In the genomic region with DNA sequence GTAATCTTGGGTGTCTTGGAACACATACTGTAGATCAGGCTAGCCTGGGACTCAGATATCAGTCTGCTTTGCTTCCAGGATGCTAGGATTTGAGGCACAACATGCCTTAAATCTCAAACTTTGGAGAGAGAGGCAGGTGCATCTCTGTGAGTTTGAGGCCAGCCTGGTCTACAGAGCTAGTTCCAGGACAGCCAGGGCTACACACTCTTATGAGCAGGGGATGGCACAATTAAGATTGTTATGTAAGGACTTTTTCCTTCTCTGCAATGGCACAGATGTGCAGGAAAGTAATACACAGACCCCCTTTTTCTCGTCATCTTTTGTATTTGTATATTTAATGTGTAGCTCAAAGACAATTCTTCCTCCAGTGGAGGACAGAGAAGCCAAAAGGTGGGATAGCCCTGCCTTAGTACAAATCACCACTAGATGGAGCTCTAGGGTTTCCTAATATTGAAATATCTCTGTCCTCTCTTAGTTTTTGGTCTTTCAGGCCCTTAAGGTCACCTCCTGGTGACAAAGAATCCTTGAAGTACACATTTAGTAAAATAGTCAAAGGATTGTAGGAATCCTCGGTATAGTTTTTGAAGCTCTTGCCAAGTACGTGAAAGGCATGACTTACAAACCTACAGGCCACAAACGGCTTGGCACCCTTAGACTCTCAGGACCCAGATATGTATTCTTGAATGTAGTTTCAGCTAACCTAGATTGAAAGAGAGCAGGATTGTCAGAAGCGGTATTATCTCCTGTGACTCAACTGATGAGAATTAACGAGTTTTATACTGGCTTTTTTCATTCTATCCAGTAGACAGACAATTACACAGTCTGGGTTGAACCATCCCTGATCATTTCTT, we compare ENCODE assay signal across 8 mouse cellular contexts. TPM values are rescaled to one million over a fixed set of nuclear protein-coding genes. Genes with fewer than 3 reads are reported as not detected.
DNase-seq lines count a peak whose midpoint lies in the region; ATAC-seq and TF ChIP-seq lines count a peak whose summit lies in the region.

No protein-coding gene starts in this region.

- peak; percentile 33 for DNase-seq in adrenal gland, postnatal 14 days
- DNase-seq in adrenal gland, postnatal 25 days: no peak
- DNase-seq in left cerebral cortex, postnatal 25 days (ENCODE audit: low spot score in 2 of 2): peak; percentile 27 to 49
- DNase-seq in left cerebral cortex, postnatal 4 days: no peak
- DNase-seq in brain, embryonic 14.5 days (ENCODE audit: low read depth): peak; percentile 49
- DNase-seq in hindbrain, embryonic 14.5 days (ENCODE audit: low spot score): peak; percentile 78
- no peak for DNase-seq in frontal cortex, postnatal 14 days (ENCODE audit: low spot score in 2 of 2)

- intact Hi-C loops in left cerebral cortex, postnatal 25 days (cut with DNase I): loop anchor here (1.0 to 10.0 kb wide), 2 partner anchors 39 to 198 kb away; no protein-coding TSS in a partner anchor
- intact Hi-C loops in left cerebral cortex, postnatal 4 days (cut with DNase I): loop anchor here (5.0 kb wide), 1 partner anchor 36 kb away; no protein-coding TSS in a partner anchor

- no peaks in the 10 kb centered on the region for H3K36me3 ChIP-seq in hindbrain, embryonic 14.5 days (replicated peaks; ENCODE audit: control insufficient read depth, insufficient read depth)

- H3K9ac ChIP-seq in hindbrain, embryonic 14.5 days: no peak overlapping the region

- ATAC-seq in hindbrain, embryonic 14.5 days (ENCODE audit: low FRiP score): peak; percentile 53; the same call in 1 of the 2 replicates
- peak; percentile 89 for ATAC-seq in megakaryocyte-erythroid progenitor cell, adult 5-6 weeks (replicated peaks; ENCODE audit: low FRiP score, low TSS enrichment, poor library complexity, severe bottlenecking)

- H3K4me1 ChIP-seq in hindbrain, embryonic 14.5 days (replicated peaks; ENCODE audit: control insufficient read depth, insufficient read depth, low read length): no peaks in the 10 kb centered on the region

- TF ChIP-seq POLR2A in brain, embryonic 14.5 days (IDR thresholded peaks at IDR 0.05; ENCODE audit: borderline replicate concordance, extremely low read depth, insufficient read depth, insufficient read length, poor library complexity, severe bottlenecking): no peak

- no peak overlapping the region for H3K4me3 ChIP-seq in hindbrain, embryonic 14.5 days (replicated peaks; ENCODE audit: low read length)

- H3K27ac ChIP-seq in hindbrain, embryonic 14.5 days: no peak overlapping the region

- WGBS in hindbrain, embryonic 14.5 days: 38% methylated on average over 6 of the region's 6 CpGs

- TF ChIP-seq CTCF in brain, embryonic 14.5 days (IDR thresholded peaks at IDR 0.05; ENCODE audit: borderline replicate concordance, extremely low read depth, insufficient read depth, insufficient read length): peak; percentile 65

- no peaks in the 10 kb centered on the region for H3K9me3 ChIP-seq in hindbrain, embryonic 14.5 days (ENCODE audit: control insufficient read depth, low read length)

- H3K4me2 ChIP-seq in hindbrain, embryonic 14.5 days (replicated peaks): no peak overlapping the region

- no peaks in the 10 kb centered on the region for H3K27me3 ChIP-seq in hindbrain, embryonic 14.5 days (ENCODE audit: control insufficient read depth, insufficient read depth, low read length)

RNA-seq across cellular contexts. Expression of gene Nqo2, which starts 7.7 kb away (rescaled TPM):
- 39.0 and 51.5 TPM in 2 replicates for total RNA-seq in adrenal gland, postnatal 14 days (2021)
- 61.7 and 75.1 TPM in 2 replicates for total RNA-seq in adrenal gland, postnatal 25 days (2021)
- 1 to 10 TPM; 5.5 to 6.2 TPM for total RNA-seq in left cerebral cortex, postnatal 25 days (2021)
- 1 to 10 TPM; 3.2 to 3.3 TPM for total RNA-seq in left cerebral cortex, postnatal 4 days (2021)
- polyA plus RNA-seq in brain, embryonic 14.5 days (2012; rRNA removed): 3.6 and 4.6 TPM in 2 replicates
- 8.6 and 10.7 TPM in 2 replicates for polyA plus RNA-seq in hindbrain, embryonic 14.5 days (2014; fragmentation: Nextera tagmentation; extraction: Ambion mirVana)
- 15.8 and 26.2 TPM in 2 replicates for total RNA-seq in megakaryocyte-erythroid progenitor cell, adult 5-6 weeks (2014; fragmentation: Nextera tagmentation)
- total RNA-seq in megakaryocyte-erythroid progenitor cell, adult 5-6 weeks (2017): 30.6 and 31.5 TPM in 2 replicates

RNA-seq across cellular contexts. Expression of gene Ripk1, which starts 45.4 kb away (rescaled TPM):
- total RNA-seq in adrenal gland, postnatal 14 days (2021): 29.5 and 31.4 TPM in 2 replicates
- total RNA-seq in adrenal gland, postnatal 25 days (2021): 35.0 and 35.3 TPM in 2 replicates
- 1 to 10 TPM; 5.6 to 7.1 TPM for total RNA-seq in left cerebral cortex, postnatal 25 days (2021)
- total RNA-seq in left cerebral cortex, postnatal 4 days (2021): 10 to 100 TPM; 11.7 to 12.7 TPM
- 3.1 and 4.5 TPM in 2 replicates for polyA plus RNA-seq in brain, embryonic 14.5 days (2012; rRNA removed)
- polyA plus RNA-seq in hindbrain, embryonic 14.5 days (2014; fragmentation: Nextera tagmentation; extraction: Ambion mirVana): 6.5 and 8.2 TPM in 2 replicates
- total RNA-seq in megakaryocyte-erythroid progenitor cell, adult 5-6 weeks (2014; fragmentation: Nextera tagmentation): 18.8 and 24.6 TPM in 2 replicates
- total RNA-seq in megakaryocyte-erythroid progenitor cell, adult 5-6 weeks (2017): 36.3 and 36.9 TPM in 2 replicates

RNA-seq across cellular contexts. Expression of gene Serpinb6a, which starts 45.8 kb away (rescaled TPM):
- 214 and 236 TPM in 2 replicates for total RNA-seq in adrenal gland, postnatal 14 days (2021)
- 497 and 541 TPM in 2 replicates for total RNA-seq in adrenal gland, postnatal 25 days (2021)
- total RNA-seq in left cerebral cortex, postnatal 25 days (2021): 10 to 100 TPM; 35.6 to 39.0 TPM
- 10 to 100 TPM; 41.2 to 41.3 TPM for total RNA-seq in left cerebral cortex, postnatal 4 days (2021)
- polyA plus RNA-seq in brain, embryonic 14.5 days (2012; rRNA removed): 25.5 and 28.8 TPM in 2 replicates
- polyA plus RNA-seq in hindbrain, embryonic 14.5 days (2014; fragmentation: Nextera tagmentation; extraction: Ambion mirVana): 42.1 TPM in 2 replicates
- 9.4 and 14.2 TPM in 2 replicates for total RNA-seq in megakaryocyte-erythroid progenitor cell, adult 5-6 weeks (2014; fragmentation: Nextera tagmentation)
- total RNA-seq in megakaryocyte-erythroid progenitor cell, adult 5-6 weeks (2017): 8.6 and 12.5 TPM in 2 replicates

RNA-seq across cellular contexts. Expression of gene Serpinb6c, which starts 51.3 kb away (rescaled TPM):
- total RNA-seq in adrenal gland, postnatal 14 days (2021): 0.26 and 0.33 TPM in 2 replicates
- not detected in 2 replicates for total RNA-seq in adrenal gland, postnatal 25 days (2021)
- 1 to 10 TPM in 1 of 2 experiments, under 1 TPM in 1; 0.44 to 1.4 TPM for total RNA-seq in left cerebral cortex, postnatal 25 days (2021)
- under 1 TPM in 1 of 2 experiments, not detected in 1; 0.40 TPM for total RNA-seq in left cerebral cortex, postnatal 4 days (2021)
- polyA plus RNA-seq in brain, embryonic 14.5 days (2012; rRNA removed): 0.20 and 0.36 TPM in 2 replicates
- polyA plus RNA-seq in hindbrain, embryonic 14.5 days (2014; fragmentation: Nextera tagmentation; extraction: Ambion mirVana): 0.32 TPM in 1 of 2 replicates, not detected in the other
- total RNA-seq in megakaryocyte-erythroid progenitor cell, adult 5-6 weeks (2014; fragmentation: Nextera tagmentation): not detected in 2 replicates
- total RNA-seq in megakaryocyte-erythroid progenitor cell, adult 5-6 weeks (2017): not detected in 2 replicates

Comparison
In these comparisons a context has a peak if more than half of its experiments do, and no peak if none do; other contexts are left out.
1. DNase-seq: peak in adrenal gland, postnatal 14 days (single experiment), left cerebral cortex, postnatal 25 days (2 of 2), brain, embryonic 14.5 days (single experiment) and hindbrain, embryonic 14.5 days (single experiment); none in adrenal gland, postnatal 25 days (single experiment), left cerebral cortex, postnatal 4 days (single experiment) and frontal cortex, postnatal 14 days (0 of 2).